Mouse (Mus musculus) activated CD4-positive, CD25-positive, alpha-beta regulatory T cell (primary cell): ENCODE data around the gene Fkbp11. TPM values are rescaled to one million over a fixed set of nuclear protein-coding genes. Genes with fewer than 3 reads are reported as not detected.

ENCODE experiments used
- polyA plus RNA-seq, 2 experiments: library from polyadenylated mRNA; unstranded; fragments of 100-300 nt; shearing (Covaris generic); gene quantifications; one replicate each; pipeline ENCODE4 v1.2.1; 2017

Gene Fkbp11
- 1 to 10 TPM in 1 of 2 experiments, under 1 TPM in 1; 0.86 to 2.3 TPM for polyA plus RNA-seq

DNA sequence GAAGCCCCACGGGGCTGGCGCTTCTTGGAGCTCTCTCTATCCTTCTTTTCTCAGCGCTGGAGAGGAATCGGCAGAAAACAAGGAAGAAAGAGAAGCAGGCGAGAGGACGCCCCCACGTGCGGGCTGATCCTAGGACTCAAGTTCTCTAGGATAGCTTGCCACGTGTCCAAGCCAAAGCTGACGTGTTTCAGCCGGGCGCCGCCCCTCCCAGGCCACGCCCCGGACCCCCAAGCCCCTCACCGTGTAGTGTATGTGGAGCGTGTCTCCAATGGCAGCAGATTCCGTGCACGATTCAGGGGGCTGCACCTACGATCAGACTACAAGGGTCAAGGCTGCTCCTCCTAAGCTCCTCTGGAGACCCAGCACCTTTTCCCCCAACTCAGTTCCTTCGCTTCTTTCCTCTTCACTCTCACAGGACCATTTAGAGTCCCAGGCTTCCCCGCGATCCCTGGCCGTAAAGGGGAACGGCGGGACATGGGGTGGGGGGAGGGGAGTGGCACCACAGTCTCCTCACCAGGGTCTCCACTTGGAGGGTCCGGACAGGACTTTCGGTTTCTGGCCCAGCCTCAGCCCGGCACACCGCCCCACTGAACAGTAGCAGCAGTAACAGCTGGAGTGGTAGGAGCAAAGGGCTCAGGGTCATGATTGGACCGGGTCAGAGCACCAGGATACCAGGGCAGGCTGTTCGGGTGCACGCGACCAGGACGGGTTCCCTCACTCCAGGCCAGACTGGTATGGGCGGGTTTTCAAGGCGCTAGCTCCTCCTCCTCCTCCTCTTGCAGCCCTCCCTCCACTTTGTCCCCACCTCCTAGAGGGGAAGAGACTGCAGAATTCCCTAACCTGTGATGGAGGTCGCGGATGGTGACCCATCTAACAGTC lies at the start of gene Fkbp11:
TSS of gene Fkbp11 (minus strand) at position 756 of the 879 bp plus-strand sequence.

DNA sequence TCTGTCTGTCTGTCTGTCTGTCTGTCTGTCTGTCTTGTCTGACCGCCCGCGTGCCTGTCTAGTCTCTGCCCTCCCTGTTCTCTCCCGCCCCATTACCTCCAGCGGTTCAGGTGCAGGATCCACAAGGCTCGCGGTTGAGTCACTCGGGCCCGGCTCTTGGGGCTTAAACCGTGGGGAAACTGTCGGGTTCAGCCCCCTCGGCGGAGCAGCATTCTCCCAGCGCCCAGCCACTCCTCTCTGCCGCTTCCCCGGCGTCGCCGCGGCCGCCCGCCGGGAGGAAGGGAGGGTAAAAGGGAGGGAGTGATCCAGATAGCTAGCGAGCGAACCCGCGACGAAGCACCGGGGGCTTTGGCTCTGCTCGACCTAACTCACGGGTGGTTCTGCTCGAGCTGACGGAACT lies 49.8 kb upstream of the Fkbp11 start, which contains the start of gene Wnt10b:
TSS of gene Wnt10b (minus strand) at position 389 of the 400 bp plus-strand sequence.

DNA sequence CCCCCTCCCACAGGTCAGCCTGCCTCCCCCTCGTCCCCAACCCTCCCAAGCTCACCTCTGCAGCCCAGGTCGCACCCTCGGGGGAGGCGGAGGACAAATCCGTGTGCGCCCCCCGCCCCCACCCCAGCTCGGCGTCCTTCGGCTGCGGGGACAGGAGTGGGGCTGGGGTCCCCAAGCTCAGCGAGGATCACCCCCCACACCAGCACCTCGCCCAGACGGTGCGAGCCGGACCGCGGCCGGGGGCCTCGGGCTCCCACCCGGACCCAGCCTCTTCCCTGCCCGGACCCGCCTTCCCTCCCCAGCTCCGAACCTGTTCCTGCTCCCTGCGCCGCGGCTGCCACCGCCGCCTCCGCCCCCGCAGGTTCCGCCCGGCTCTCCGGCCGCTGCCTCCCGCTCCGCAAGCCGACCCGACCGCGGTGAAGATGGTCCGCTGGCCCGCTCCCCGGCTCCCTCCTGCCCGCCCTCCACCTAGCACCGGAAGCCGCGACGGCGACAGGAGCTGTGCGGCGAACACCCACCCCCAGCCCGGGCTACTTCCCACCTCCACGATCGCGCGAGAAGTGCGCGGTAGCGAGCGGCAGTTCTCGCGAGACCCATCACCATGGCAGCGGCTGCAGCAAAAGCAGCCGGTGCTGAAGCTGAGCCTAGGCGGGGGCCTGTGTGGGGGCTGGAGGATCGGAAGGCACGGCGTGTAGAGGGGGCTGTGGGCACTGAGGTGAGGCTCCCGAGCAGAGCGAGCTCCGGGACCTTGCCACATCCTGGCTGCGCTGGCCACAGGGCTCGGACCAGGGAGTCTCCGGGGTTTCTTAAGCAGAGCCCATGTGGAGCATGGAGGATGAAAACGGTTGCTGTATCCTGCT lies 34.9 kb upstream of the Fkbp11 start, which contains the start of gene Arf3:
TSS of gene Arf3 (minus strand) at position 545 of the 860 bp plus-strand sequence.

DNA sequence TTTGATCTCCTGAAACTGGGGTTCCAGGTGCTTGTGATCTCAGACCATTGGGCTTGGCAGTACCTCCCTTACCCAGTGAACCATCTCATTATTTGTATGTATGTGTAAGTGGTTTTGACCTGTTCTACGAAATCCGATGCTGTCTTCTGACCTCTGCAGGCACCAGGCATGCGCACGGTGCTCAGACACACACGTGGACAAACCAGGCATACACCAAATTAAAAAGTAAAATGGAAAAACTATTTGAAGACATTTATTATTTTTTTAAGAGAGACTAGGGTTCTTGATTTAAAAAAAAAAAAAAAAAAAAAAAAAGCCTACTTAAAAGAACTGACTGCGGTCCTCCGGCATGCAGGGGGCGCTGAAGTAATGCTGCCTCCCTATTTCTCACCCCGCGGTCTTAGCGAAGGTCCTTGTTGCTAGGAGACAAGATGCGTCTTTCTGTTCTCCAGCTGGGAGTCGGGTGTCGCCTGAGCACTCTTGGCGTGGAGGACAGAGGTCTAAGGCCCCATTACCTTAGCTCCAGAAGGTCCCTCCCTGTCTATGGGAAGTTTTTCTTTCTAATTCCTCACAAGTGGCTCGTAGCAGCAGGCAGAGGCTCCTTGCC lies 20.1 kb downstream of the Fkbp11 start, which contains the start of gene Ccdc65:
TSS of gene Ccdc65 (plus strand) at position 442 of the 607 bp plus-strand sequence.

DNA sequence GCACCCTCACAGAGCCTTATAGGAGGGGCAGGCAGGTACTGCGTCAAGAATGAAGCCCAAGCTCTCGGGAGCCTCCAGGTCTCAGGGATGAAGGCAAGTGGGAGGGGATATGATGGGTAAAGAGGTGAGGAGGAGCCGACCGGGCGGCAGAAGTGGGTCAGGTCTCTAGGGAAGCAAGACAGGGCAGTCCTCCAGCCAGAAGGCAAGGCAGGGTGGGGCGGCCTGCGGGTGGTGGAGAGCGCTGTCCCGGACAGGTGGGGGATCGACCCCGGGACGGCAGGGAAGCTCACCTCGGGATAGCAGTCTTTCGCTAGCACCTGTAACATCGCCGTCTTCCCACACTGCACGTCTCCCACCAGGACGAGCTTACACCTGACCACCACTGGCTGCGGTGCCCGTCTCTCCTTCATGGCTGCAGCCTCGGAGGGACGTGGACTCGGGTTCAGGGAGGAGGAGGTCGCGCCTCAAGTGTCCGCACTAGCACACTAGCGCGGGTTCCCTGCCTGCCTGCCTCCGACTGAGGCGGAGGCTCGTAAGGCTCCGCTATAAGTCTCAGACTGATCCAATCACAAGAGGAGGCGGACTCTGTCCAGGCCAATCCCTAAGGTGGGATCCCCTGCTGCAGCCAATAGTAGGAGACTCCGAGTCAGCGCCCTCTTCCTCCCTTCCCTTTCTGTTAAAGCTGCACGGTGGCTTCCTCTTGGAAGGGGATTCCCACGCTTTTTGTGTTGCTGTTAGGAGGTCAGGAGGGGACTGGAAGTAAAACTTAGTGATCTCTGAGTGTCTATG lies 50.9 kb downstream of the Fkbp11 start, which contains the start of gene Rnd1:
TSS of gene Rnd1 (minus strand) at position 522 of the 789 bp plus-strand sequence.

Other genes with a start within 250 kb of the Fkbp11 start
- gene Lalba, start 245.5 kb downstream of the Fkbp11 start, polyA plus RNA-seq = under 1 TPM in 1 of 2 experiments, not detected in 1; 0.50 TPM
- gene Olfr279, start 235.8 kb downstream of the Fkbp11 start, polyA plus RNA-seq = under 1 TPM; 0.02 to 0.11 TPM
- 10 to 100 TPM; 70.4 to 98.0 TPM for gene Kansl2, start 193.9 kb downstream of the Fkbp11 start, polyA plus RNA-seq
- 10 to 100 TPM; 54.4 to 55.0 TPM for gene Ccnt1, start 157.3 kb downstream of the Fkbp11 start, polyA plus RNA-seq
- gene 4930415O20Rik, start 157.2 kb downstream of the Fkbp11 start, polyA plus RNA-seq = not detected
- gene Adcy6, start 118.1 kb downstream of the Fkbp11 start, polyA plus RNA-seq = 1 to 10 TPM; 2.2 to 7.4 TPM
- gene Cacnb3, start 97.4 kb downstream of the Fkbp11 start, polyA plus RNA-seq = 1 to 10 TPM in 1 of 2 experiments, under 1 TPM in 1; 0.43 to 5.3 TPM
- gene Ddx23, start 65.3 kb downstream of the Fkbp11 start, polyA plus RNA-seq = 10 to 100 TPM; 18.5 to 20.7 TPM
- gene Rnd1, start 50.7 kb downstream of the Fkbp11 start, polyA plus RNA-seq = 1 to 10 TPM in 1 of 2 experiments, under 1 TPM in 1; 0.31 to 1.2 TPM
- under 1 TPM in 1 of 2 experiments, not detected in 1; 0.09 TPM for gene Ccdc65, start 20.0 kb downstream of the Fkbp11 start, polyA plus RNA-seq
- gene Arf3, start 35.0 kb upstream of the Fkbp11 start, polyA plus RNA-seq = 100 to 1,000 TPM; 104 to 127 TPM
- under 1 TPM; 0.26 to 0.27 TPM for gene Wnt10b, start 50.0 kb upstream of the Fkbp11 start, polyA plus RNA-seq
- gene Wnt1, start 61.7 kb upstream of the Fkbp11 start, polyA plus RNA-seq = under 1 TPM in 1 of 2 experiments, not detected in 1; 0.10 TPM
- not detected for gene Ddn, start 81.3 kb upstream of the Fkbp11 start, polyA plus RNA-seq
- 100 to 1,000 TPM; 113 to 114 TPM for gene Prkag1, start 103.3 kb upstream of the Fkbp11 start, polyA plus RNA-seq
- 10 to 100 TPM; 22.6 to 25.2 TPM for gene Kmt2d, start 143.0 kb upstream of the Fkbp11 start, polyA plus RNA-seq
- 10 to 100 TPM; 10.6 to 13.1 TPM for gene Rhebl1, start 166.3 kb upstream of the Fkbp11 start, polyA plus RNA-seq
- gene Dhh, start 170.3 kb upstream of the Fkbp11 start, polyA plus RNA-seq = under 1 TPM; 0.05 to 0.32 TPM
- 10 to 100 TPM; 60.9 to 68.1 TPM for gene Lmbr1l, start 190.0 kb upstream of the Fkbp11 start, polyA plus RNA-seq
- 100 to 1,000 TPM; 391 to 489 TPM for gene Tuba1b, start 206.4 kb upstream of the Fkbp11 start, polyA plus RNA-seq
- gene Gm49450, start 225.4 kb upstream of the Fkbp11 start, polyA plus RNA-seq = not detected
- gene Tuba1a, start 225.5 kb upstream of the Fkbp11 start, polyA plus RNA-seq = 100 to 1,000 TPM; 132 to 197 TPM